Mouse (Mus musculus): Measurements from ENCODE around the gene Trim9. TPM values are rescaled to one million over a fixed set of nuclear protein-coding genes. Genes with fewer than 3 reads are reported as not detected.

Trim9 gene
- polyA plus RNA-seq, 1 experiment from 2014 or later: 101 TPM

DNA sequence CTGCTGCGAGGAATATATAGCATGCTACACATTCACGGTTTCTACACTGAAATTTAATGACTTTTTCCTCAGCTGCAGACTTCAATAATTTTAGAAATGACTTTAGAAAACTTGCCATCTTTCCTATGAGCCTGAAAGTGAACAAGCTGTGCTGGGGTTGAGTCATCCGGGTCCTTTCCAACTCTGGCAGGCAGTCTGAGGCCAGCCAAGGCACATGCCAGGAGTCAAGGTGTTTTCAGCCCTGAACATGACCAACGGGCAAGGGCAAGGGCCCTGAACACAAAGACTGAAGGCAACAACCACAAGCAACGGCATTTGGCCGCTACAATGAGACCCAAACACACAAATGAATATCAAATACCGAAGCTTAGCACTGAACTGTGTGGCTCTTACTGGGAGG is 21.6 kb downstream of the Trim9 start:
- H3K27me3 ChIP-seq (replicated peaks): no peaks in the 10 kb centered on the region
- H3K9me3 ChIP-seq (replicated peaks): no peaks in the 10 kb centered on the region
- H3K4me2 ChIP-seq: no peak overlapping the region
- peaks cover 16% of the 10 kb centered on the region for H3K4me1 ChIP-seq
- H3K36me3 ChIP-seq: no peaks in the 10 kb centered on the region
- no peak overlapping the region for H3K9ac ChIP-seq (replicated peaks)
- H3K4me3 ChIP-seq (replicated peaks): no peak overlapping the region
- no peak overlapping the region; the same call in 1 of the 2 replicates for H3K27ac ChIP-seq (replicated peaks)
- no peak for ATAC-seq (ENCODE audit: low FRiP score)
- WGBS: 52% methylated on average over 7 of the region's 7 CpGs

DNA sequence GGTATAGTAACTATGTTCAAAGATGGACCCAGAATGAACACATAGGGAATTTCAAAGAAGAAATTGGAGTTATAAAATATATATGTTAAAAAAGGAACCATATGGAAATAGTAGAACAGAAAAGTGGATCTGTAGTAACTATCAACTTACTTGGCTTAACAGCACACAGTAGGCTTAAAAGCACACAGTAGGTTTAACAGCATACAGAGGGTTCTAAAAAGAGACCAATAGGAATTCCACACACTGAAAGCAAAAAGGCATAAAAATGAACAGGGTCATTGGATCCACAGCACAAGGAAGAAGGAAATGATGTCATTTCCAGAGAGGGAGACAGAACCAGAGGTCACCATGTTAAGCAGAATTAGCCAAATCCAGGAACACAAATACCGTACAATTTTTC is 24.6 kb downstream of the Trim9 start:
- Histone ChIP-seq H3K27me3 (replicated peaks) (no peaks in the 10 kb centered on the region), H3K4me2 (no peak overlapping the region), H3K9me3 (replicated peaks) (no peaks in the 10 kb centered on the region), H3K9ac (replicated peaks) (no peak overlapping the region), H3K27ac (replicated peaks) (no peak overlapping the region), H3K4me3 (replicated peaks) (no peak overlapping the region), H3K36me3 (no peaks in the 10 kb centered on the region), H3K4me1 (peaks cover 24% of the 10 kb centered on the region)
- ATAC-seq (ENCODE audit: low FRiP score): no peak
- 88% methylated on average over 1 of the region's 1 CpGs for WGBS

DNA sequence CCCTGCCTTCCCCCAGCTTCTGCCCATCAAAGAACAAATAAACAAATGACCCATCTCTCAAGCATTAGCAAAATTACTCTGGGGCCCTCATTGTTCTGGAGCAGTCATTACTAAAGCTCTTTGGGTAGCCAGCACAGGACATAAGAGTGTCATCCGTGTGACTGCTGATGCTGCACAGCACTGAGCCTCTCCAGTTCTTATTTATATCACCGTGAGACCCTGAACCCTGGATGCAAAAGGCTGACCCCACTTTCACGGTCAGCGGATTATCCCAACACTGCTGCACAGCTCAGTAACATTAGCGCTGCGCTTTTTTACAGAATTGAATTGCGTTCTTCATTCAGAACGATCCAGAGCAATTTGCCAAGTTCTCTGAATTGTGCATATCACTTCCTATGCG is 31.3 kb downstream of the Trim9 start:
- peak overlapping the region; percentile 39; the same call in 1 of the 2 replicates for H3K27ac ChIP-seq (replicated peaks)
- no peaks in the 10 kb centered on the region for H3K27me3 ChIP-seq (replicated peaks)
- no peak overlapping the region for H3K9ac ChIP-seq (replicated peaks)
- H3K9me3 ChIP-seq (replicated peaks): no peaks in the 10 kb centered on the region
- no peak overlapping the region for H3K4me3 ChIP-seq (replicated peaks)
- whole genome bisulfite sequencing: 22% methylated on average over 9 of the region's 9 CpGs
- no peaks in the 10 kb centered on the region for H3K36me3 ChIP-seq
- H3K4me2 ChIP-seq: no peak overlapping the region
- ATAC-seq (ENCODE audit: low FRiP score): no peak
- H3K4me1 ChIP-seq: peaks cover 20% of the 10 kb centered on the region

DNA sequence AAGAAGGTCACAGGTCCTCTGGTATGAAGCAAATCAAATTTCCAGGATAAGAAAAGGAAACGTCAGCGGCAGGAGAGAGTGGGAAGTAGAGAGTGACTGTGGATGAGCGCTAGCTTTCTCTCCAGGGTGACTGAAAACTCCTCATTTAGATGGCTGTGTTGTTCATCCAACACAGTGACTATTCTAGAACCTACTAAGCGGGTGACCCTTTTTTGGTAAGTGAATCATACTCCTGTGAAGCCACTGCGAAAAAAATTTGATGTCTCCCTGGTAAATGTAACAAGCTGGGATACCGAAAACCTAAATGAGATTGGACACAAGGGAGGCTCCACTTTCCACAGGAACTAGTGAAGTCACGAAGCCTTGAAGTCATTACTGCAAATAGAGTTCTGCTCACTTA is 39.5 kb downstream of the Trim9 start:
- Histone ChIP-seq H3K27me3 (replicated peaks) (no peaks in the 10 kb centered on the region), H3K27ac (replicated peaks) (peak overlapping the region; percentile 6), H3K4me1 (peaks cover 35% of the 10 kb centered on the region), H3K4me2 (no peak overlapping the region), H3K9me3 (replicated peaks) (no peaks in the 10 kb centered on the region), H3K36me3 (no peaks in the 10 kb centered on the region), H3K4me3 (replicated peaks) (no peak overlapping the region), H3K9ac (replicated peaks) (no peak overlapping the region)
- WGBS: 77% methylated on average over 7 of the region's 7 CpGs
- ATAC-seq (ENCODE audit: low FRiP score): no peak

DNA sequence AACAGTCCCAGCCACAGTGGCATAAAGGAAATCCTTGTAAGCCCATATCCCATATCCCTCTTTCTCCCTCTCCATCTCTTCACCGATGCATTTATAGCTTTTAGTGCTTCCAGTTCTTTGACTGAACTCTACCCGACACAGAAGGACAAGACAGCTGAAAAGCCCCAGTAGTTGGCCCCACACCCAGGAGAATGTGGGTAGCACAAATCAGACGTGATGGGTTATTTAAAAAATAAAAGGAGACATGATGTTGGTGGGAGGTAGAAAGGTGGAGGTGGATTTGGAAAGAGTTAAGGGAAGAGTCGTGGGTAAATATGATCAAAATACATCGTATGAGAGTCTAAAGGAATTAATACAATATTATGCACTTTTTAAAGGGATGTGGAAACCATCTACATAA is 40.4 kb downstream of the Trim9 start:
- WGBS: 81% methylated on average over 5 of the region's 5 CpGs

DNA sequence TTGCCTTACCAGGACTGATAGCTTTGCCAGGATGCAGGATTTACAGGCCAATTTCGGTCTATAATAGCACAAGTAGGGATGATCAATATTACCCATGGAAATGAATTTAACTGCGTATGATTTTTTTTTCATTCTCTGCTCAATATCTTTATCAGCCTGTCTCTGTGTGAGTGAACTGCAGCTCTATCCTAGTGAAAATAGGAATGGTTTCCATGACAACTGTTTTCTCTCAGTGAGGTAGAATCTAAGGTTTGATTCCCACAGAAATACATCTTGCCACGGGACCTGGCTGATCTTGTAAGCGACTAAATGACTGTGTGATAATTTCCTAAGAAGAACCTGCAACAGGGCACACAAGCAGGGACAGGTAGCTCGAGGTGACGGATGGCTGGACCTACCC is 43.4 kb downstream of the Trim9 start:
- no peaks in the 10 kb centered on the region for H3K36me3 ChIP-seq
- 66% methylated on average over 6 of the region's 6 CpGs for WGBS
- no peak overlapping the region for H3K9ac ChIP-seq (replicated peaks)
- ATAC-seq (ENCODE audit: low FRiP score): 0 out of 2 replicates have a peak, but pooled peaks have one; percentile 42
- H3K27me3 ChIP-seq (replicated peaks): no peaks in the 10 kb centered on the region
- H3K9me3 ChIP-seq (replicated peaks): no peaks in the 10 kb centered on the region
- no peak overlapping the region for H3K4me3 ChIP-seq (replicated peaks)
- H3K4me1 ChIP-seq: peaks cover 46% of the 10 kb centered on the region
- no peak overlapping the region for H3K4me2 ChIP-seq
- H3K27ac ChIP-seq (replicated peaks): peak overlapping the region; percentile 64

More for the DNA sequence above, 40.4 kb downstream of the Trim9 start:
- Histone ChIP-seq H3K9ac (replicated peaks) (no peak overlapping the region), H3K36me3 (no peaks in the 10 kb centered on the region), H3K4me3 (replicated peaks) (no peak overlapping the region), H3K27ac (replicated peaks) (no peak overlapping the region), H3K4me2 (no peak overlapping the region), H3K9me3 (replicated peaks) (no peaks in the 10 kb centered on the region), H3K4me1 (peaks cover 42% of the 10 kb centered on the region), H3K27me3 (replicated peaks) (no peaks in the 10 kb centered on the region)
- no peak for ATAC-seq (ENCODE audit: low FRiP score)

DNA sequence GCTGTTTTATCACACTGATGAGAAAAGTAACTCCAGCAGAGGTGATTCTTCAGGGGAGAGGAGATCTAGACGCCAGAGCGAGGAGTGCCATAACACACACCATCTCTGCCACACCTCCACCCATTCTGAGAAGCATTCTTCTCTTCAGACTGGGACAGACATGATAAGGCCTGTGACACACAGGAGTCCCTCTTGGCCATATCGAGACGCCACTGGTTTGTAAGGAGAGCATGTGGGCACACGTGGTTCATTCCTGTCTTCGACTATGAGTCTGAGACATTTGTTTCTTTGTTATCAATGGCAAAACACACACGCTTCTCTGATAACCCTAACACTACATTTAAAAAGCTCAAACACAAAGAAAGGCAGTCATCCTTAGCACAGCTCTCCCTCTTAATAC is 43.9 kb downstream of the Trim9 start:
- H3K9ac ChIP-seq (replicated peaks): no peak overlapping the region
- no peak overlapping the region for H3K4me2 ChIP-seq
- peak; percentile 23; the same call in 1 of the 2 replicates for ATAC-seq (ENCODE audit: low FRiP score)
- no peaks in the 10 kb centered on the region for H3K9me3 ChIP-seq (replicated peaks)
- WGBS: 83% methylated on average over 7 of the region's 7 CpGs
- no peaks in the 10 kb centered on the region for H3K36me3 ChIP-seq
- no peaks in the 10 kb centered on the region for H3K27me3 ChIP-seq (replicated peaks)
- H3K4me3 ChIP-seq (replicated peaks): no peak overlapping the region
- peak overlapping the region; percentile 64 for H3K27ac ChIP-seq (replicated peaks)
- peaks cover 46% of the 10 kb centered on the region for H3K4me1 ChIP-seq

DNA sequence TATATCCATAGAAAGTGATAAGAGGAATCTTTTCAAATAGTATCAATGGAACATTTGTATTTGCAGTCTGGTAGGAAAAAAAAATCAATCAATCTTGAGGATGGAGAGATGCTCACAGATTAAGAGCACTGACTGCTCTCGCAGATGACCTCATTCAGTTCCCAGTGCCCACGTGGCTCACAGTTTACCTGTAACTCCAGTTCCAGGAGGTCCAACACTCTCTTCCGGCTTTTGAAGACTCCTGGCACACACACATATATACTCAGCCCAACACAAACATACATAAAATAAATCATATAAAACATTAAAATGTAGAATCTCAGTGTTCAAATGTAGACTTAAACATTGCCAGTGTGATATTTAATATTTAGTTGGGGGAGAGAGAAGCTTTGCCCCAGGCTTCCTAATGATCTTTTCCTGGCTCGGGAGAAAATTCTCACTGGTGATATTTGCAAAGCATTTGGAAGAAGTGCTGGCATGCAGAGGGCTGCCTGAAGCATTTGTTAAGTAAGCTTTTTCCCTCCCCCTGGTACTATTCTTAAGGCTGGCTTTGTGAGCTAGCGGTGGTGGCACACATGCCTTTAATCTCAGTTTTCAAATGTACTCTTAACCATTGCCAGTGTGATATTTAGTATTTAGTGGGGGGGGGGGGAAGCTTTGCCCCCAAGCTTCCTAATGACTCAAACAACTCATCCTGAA is 45.2 kb downstream of the Trim9 start:
- Histone ChIP-seq H3K27ac (replicated peaks) (no peak overlapping the region), H3K4me2 (no peak overlapping the region), H3K9ac (replicated peaks) (no peak overlapping the region), H3K36me3 (no peaks in the 10 kb centered on the region), H3K4me1 (peaks cover 46% of the 10 kb centered on the region), H3K27me3 (replicated peaks) (no peaks in the 10 kb centered on the region), H3K4me3 (replicated peaks) (no peak overlapping the region), H3K9me3 (replicated peaks) (no peaks in the 10 kb centered on the region)
- no peak for ATAC-seq (ENCODE audit: low FRiP score)
- 52% methylated on average over 5 of the region's 5 CpGs for WGBS

DNA sequence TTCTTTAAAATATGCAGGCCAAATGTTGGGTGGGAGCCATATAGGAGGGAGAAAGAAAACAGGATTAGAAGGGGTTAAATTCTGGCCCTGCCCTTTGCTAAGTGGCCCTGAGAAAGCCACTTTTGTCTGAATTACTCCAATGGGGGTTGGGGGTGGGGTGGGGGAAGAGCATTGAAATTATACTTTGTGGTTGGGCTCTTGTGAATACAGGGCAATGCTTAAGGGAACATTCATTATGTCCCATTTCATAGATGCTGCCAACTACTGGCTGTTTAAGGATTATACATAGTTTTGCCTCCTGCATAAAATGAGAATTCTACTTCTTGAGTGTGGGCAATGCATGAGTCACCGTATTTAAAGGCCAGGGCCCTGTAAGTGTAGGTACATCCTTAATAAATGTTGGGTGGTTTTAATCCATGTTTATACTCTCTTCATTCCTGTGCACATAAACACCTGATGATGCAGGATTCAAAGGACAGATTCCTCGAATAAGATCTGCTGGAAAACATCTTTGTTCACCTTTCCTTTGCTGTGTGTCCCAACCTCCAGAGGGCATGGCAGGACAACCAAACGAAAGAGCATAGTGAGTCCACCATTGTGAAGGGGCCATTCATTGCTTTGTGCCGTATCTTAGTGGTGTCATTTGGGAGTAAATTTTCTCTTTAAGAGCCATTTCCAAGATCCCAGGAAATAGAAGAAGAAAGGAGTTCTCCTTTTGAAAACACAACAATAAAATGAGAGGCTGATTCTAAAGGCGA is 53.3 kb downstream of the Trim9 start:
- H3K4me1 ChIP-seq: peaks cover 12% of the 10 kb centered on the region; the same call in 1 of the 2 replicates
- no peak overlapping the region for H3K4me2 ChIP-seq
- peaks cover 4% of the 10 kb centered on the region; the same call in 1 of the 2 replicates for H3K36me3 ChIP-seq
- H3K9ac ChIP-seq (replicated peaks): no peak overlapping the region
- H3K27me3 ChIP-seq (replicated peaks): no peaks in the 10 kb centered on the region
- ATAC-seq (ENCODE audit: low FRiP score): peak; percentile 68; the same call in 1 of the 2 replicates
- H3K27ac ChIP-seq (replicated peaks): peak overlapping the region; percentile 60; the same call in 1 of the 2 replicates
- WGBS: 20% methylated on average over 5 of the region's 5 CpGs
- H3K4me3 ChIP-seq (replicated peaks): no peak overlapping the region
- no peaks in the 10 kb centered on the region for H3K9me3 ChIP-seq (replicated peaks)

DNA sequence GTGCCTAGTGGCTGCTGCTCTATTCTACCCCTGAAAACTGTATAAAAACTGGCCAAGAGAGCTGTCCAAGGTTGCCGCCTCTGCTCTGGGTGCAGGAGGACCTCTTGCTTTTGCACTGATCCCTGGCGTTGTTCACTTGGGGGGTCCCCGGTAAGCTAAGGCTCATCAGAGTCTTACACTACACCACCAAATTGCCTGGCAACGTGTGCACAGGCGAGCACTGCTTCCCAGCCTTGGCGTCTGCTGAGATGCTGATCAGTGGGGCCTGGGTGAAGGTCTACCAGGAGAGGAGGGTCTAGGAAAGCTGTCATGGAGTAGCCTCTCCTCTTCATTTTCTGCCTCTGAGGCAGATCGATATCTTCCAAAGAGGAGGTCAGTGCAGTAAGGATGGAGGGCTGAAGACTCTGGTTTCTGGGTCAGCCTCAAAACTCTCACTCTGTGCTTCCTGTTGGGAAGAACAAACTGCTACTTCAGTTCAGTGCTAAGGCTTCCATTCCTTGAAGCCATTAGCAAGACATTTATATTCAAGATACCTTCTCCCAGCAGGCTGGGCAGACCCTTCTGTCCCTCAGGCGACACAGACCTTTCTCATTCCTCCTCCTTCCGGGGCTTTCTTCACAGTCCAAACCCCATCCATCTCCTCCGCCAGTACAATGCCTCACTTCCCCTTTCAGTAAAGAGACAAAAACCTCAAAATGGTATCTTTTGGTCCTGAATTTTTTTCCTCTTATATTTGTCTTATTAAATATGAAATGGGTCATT is 54.1 kb downstream of the Trim9 start:
- 50% methylated on average over 10 of the region's 10 CpGs for WGBS

DNA sequence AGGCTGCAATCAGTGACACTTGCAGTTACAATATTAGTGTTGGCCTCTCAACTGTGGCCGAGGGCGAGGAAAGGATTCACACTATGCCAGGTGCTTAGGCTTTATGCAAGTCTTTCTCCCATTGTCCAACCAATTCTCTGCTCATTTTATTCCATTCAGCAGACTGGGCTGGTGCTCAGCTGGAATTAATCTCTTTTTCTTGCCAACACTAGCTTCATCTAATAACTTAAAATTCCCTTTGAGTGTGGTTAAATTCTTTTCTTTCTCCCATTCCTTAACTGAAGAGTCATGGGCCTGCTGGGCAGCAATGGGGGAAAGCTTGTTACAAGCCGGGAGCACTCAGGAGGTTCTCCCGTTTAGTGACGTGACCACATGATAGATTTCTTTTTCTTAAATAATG is 61.9 kb downstream of the Trim9 start:
- no peak overlapping the region; the same call in 1 of the 2 replicates for H3K27ac ChIP-seq (replicated peaks)
- no peaks in the 10 kb centered on the region for H3K4me1 ChIP-seq
- peaks cover 18% of the 10 kb centered on the region for H3K36me3 ChIP-seq
- no peak overlapping the region for H3K4me3 ChIP-seq (replicated peaks)
- no peak overlapping the region for H3K9ac ChIP-seq (replicated peaks)
- no peak for ATAC-seq (ENCODE audit: low FRiP score)
- WGBS: 31% methylated on average over 5 of the region's 5 CpGs
- no peak overlapping the region for H3K4me2 ChIP-seq
- H3K9me3 ChIP-seq (replicated peaks): no peaks in the 10 kb centered on the region
- no peaks in the 10 kb centered on the region for H3K27me3 ChIP-seq (replicated peaks)

More for the DNA sequence above, 54.1 kb downstream of the Trim9 start:
- ATAC-seq (ENCODE audit: low FRiP score): peak; percentile 80
- H3K27me3 ChIP-seq (replicated peaks): no peaks in the 10 kb centered on the region
- no peak overlapping the region for H3K4me2 ChIP-seq
- no peak overlapping the region for H3K4me3 ChIP-seq (replicated peaks)
- no peaks in the 10 kb centered on the region for H3K9me3 ChIP-seq (replicated peaks)
- H3K27ac ChIP-seq (replicated peaks): peak overlapping the region; percentile 72
- H3K36me3 ChIP-seq: peaks cover 9% of the 10 kb centered on the region
- peaks cover 12% of the 10 kb centered on the region; the same call in 1 of the 2 replicates for H3K4me1 ChIP-seq
- H3K9ac ChIP-seq (replicated peaks): no peak overlapping the region

Data from neural tube, embryonic 15.5 days (tissue).